Mouse (Mus musculus) testis, adult 2 months (tissue): ENCODE measurements around the gene Cdc16. TPM values are rescaled to one million over a fixed set of nuclear protein-coding genes. Genes with fewer than 3 reads are reported as not detected.
A peak's percentile ranks its signal among the peaks of the same experiment; 100 is the strongest.

Experiments
- H3K27ac ChIP-seq: fragments of 200-500 bp; 2 replicates; pipeline ENCODE4 v1.5.1; 2012; ENCODE audit warnings: low read depth, low read length; ENCODE audit not compliant: control insufficient read depth, insufficient read depth
- H3K27me3 ChIP-seq: fragments of 200-500 bp; 2 replicates; pipeline ENCODE4 v1.6.1; 2012; ENCODE audit warnings: mild to moderate bottlenecking, low read length, moderate library complexity; ENCODE audit not compliant: control insufficient read depth, insufficient read depth
- H3K36me3 ChIP-seq: fragments of 200-500 bp; 2 replicates; pipeline ENCODE4 v1.6.1; 2012; ENCODE audit warnings: mild to moderate bottlenecking, low read length; ENCODE audit not compliant: control insufficient read depth, insufficient read depth
- H3K4me1 ChIP-seq: fragments of 200-500 bp; 2 replicates; pipeline ENCODE4 v1.6.1; 2012; ENCODE audit warnings: low read length; ENCODE audit not compliant: control insufficient read depth, insufficient read depth
- H3K4me3 ChIP-seq: fragments of 200-500 bp; 2 replicates; pipeline ENCODE4 v1.5.1; 2012; ENCODE audit warnings: low read depth, mild to moderate bottlenecking, low read length, moderate library complexity, mixed read lengths; ENCODE audit not compliant: control insufficient read depth
- CTCF ChIP-seq: fragments of 200-500 bp; IDR thresholded peaks from 2 replicates; pipeline ENCODE4 v1.5.1; 2012; ENCODE audit warnings: low read depth, mild to moderate bottlenecking, inconsistent platforms, low read length, moderate library complexity; ENCODE audit not compliant: control insufficient read depth, insufficient read depth, insufficient replicate concordance
- POLR2A ChIP-seq: fragments of 200-500 bp; IDR thresholded peaks from 2 replicates; pipeline ENCODE4 v1.6.1; 2012; ENCODE audit warnings: low read depth, mild to moderate bottlenecking, inconsistent platforms, low read length, moderate library complexity; ENCODE audit not compliant: control insufficient read depth
- polyA plus RNA-seq: library from polyadenylated mRNA; depleted of rRNA; stranded (reverse); fragments of >200 nt; gene quantifications from 2 replicates; pipeline ENCODE4 v1.2.3, GENCODE M21; 2012

The Cdc16 gene
- polyA plus RNA-seq, 1 experiment = 26.7 TPM

GRCm38 (mm10) chr8:13747626-13748025, 9.8 kb upstream of the Cdc16 start:
- H3K27ac ChIP-seq = no peak overlapping the region
- no peak overlapping the region for H3K4me3 ChIP-seq
- TF ChIP-seq CTCF (no peak), POLR2A (no peak)
- H3K27me3 ChIP-seq = no peaks in the 10 kb centered on the region
- no peaks in the 10 kb centered on the region for H3K36me3 ChIP-seq
- H3K4me1 ChIP-seq = no peaks in the 10 kb centered on the region

- Histone ChIP-seq H3K27ac (no peak overlapping the region), H3K36me3 (no peaks in the 10 kb centered on the region), H3K27me3 (no peaks in the 10 kb centered on the region), H3K4me1 (peaks cover 3% of the 10 kb centered on the region; the same call in 1 of the 2 replicates), H3K4me3 (no peak overlapping the region)
- TF ChIP-seq CTCF (peak; percentile 56; the same call in 1 of the 2 replicates), POLR2A (no peak)
Measured at GRCm38 (mm10) chr8:13753680-13754079, 3.8 kb upstream of the Cdc16 start.

- no peaks in the 10 kb centered on the region for H3K27me3 ChIP-seq
- H3K4me3 ChIP-seq = no peak overlapping the region
- peaks cover 3% of the 10 kb centered on the region; the same call in 1 of the 2 replicates for H3K4me1 ChIP-seq
- no peaks in the 10 kb centered on the region for H3K36me3 ChIP-seq
- TF ChIP-seq POLR2A (no peak), CTCF (no peak)
- H3K27ac ChIP-seq = no peak overlapping the region
Measured at GRCm38 (mm10) chr8:13756480-13756879, 996 bp upstream of the Cdc16 start.

- Histone ChIP-seq H3K27ac (peak overlapping the region; percentile 79), H3K4me3 (peak overlapping the region; percentile 96), H3K4me1 (peaks cover 3% of the 10 kb centered on the region; the same call in 1 of the 2 replicates), H3K36me3 (no peaks in the 10 kb centered on the region; the same call in 1 of the 2 replicates), H3K27me3 (no peaks in the 10 kb centered on the region)
- no peak for TF ChIP-seq CTCF
- TF ChIP-seq POLR2A = no peak
Measured at GRCm38 (mm10) chr8:13757805-13758727, 590 bp downstream of the Cdc16 start.

GRCm38 (mm10) chr8:13769206-13769605, 11.7 kb downstream of the Cdc16 start:
- TF ChIP-seq CTCF (no peak), POLR2A (no peak)
- Histone ChIP-seq H3K4me1 (no peaks in the 10 kb centered on the region), H3K36me3 (peaks cover 1% of the 10 kb centered on the region), H3K4me3 (no peak overlapping the region), H3K27me3 (no peaks in the 10 kb centered on the region), H3K27ac (no peak overlapping the region)

- Histone ChIP-seq H3K4me1 (no peaks in the 10 kb centered on the region), H3K4me3 (peak overlapping the region; percentile 87), H3K27ac (peak overlapping the region; percentile 80), H3K27me3 (no peaks in the 10 kb centered on the region), H3K36me3 (peaks cover 5% of the 10 kb centered on the region)
- TF ChIP-seq CTCF (no peak), POLR2A (no peak)
Measured at GRCm38 (mm10) chr8:13780536-13780935, 23.1 kb downstream of the Cdc16 start.

GRCm38 (mm10) chr8:13785250-13785763, 27.8 kb downstream of the Cdc16 start, which contains the start of gene Upf3a:
Gene Upf3a (plus strand): TSS chr8:13785615.
- H3K4me3 ChIP-seq = peak within 1 kb of the TSS; percentile 89
- peak; percentile 85; the same call in 1 of the 2 replicates for TF ChIP-seq POLR2A
- TF ChIP-seq CTCF = peak; percentile 58; the same call in 1 of the 2 replicates
- H3K27me3 ChIP-seq = no peaks in the 10 kb centered on the region
- H3K36me3 ChIP-seq = peaks cover 3% of the 10 kb centered on the region
- no peaks in the 10 kb centered on the region; the same call in 1 of the 2 replicates for H3K4me1 ChIP-seq
- peak within 1 kb of the TSS; percentile 98 for H3K27ac ChIP-seq
